Mouse (Mus musculus) lung, postnatal 10 days (tissue): ENCODE measurements around the gene Ccnb3.
"Not testable (repeated sequence)": the region's sequence is repeated elsewhere in the genome, so short reads cannot be mapped to it uniquely, and the experiment has no call there.

Source experiments
- DNase-seq: peaks from one replicate; pipeline ENCODE4 v3.0.0; 2021

Ccnb3 gene

GRCm38 (mm10) chrX:7041519-7041918, at the start of gene Ccnb3:
Gene Ccnb3 (minus strand): TSS chrX:7041619.
- no peak for DNase-seq

GRCm38 (mm10) chrX:7090323-7090722, 48.9 kb upstream of the Ccnb3 start:
- DNase-seq: no peak

- DNase-seq: no peak
Measured at GRCm38 (mm10) chrX:7085878-7086277, 44.5 kb upstream of the Ccnb3 start.

GRCm38 (mm10) chrX:7079820-7080429, 38.5 kb upstream of the Ccnb3 start:
- DNase-seq: no peak

- DNase-seq: peak; percentile 3
Measured at GRCm38 (mm10) chrX:7068002-7068401, 26.6 kb upstream of the Ccnb3 start.

GRCm38 (mm10) chrX:7067219-7067618, 25.8 kb upstream of the Ccnb3 start, which contains the start of gene Akap4:
Gene Akap4 (plus strand): TSS chrX:7067519.
- no peak for DNase-seq

- DNase-seq: no peak
Measured at GRCm38 (mm10) chrX:7064109-7064508, 22.7 kb upstream of the Ccnb3 start.

- DNase-seq: no peak
Measured at GRCm38 (mm10) chrX:7057634-7058033, 16.2 kb upstream of the Ccnb3 start.

GRCm38 (mm10) chrX:7057056-7057455, 15.6 kb upstream of the Ccnb3 start:
- DNase-seq: no peak

- DNase-seq: not testable (repeated sequence)
Measured at GRCm38 (mm10) chrX:6983916-6984315, 57.5 kb downstream of the Ccnb3 start.

- DNase-seq: no peak
Measured at GRCm38 (mm10) chrX:6971956-6972355, 69.5 kb downstream of the Ccnb3 start.

- no peak for DNase-seq
Measured at GRCm38 (mm10) chrX:6968598-6968997, 72.8 kb downstream of the Ccnb3 start.
